Mouse (Mus musculus) liver, embryonic 14 days (tissue): ENCODE data around the gene Slit1. TPM values are rescaled to one million over a fixed set of nuclear protein-coding genes. Genes with fewer than 3 reads are reported as not detected.

ENCODE experiments used
- polyA plus RNA-seq: library from polyadenylated mRNA; depleted of rRNA; stranded (reverse); fragments of >200 nt; gene quantifications from 2 replicates; pipeline ENCODE4 v1.2.3, GENCODE M21; 2012; rRNA removed

Gene Slit1
- polyA plus RNA-seq, result 0.11 and 0.13 TPM in 2 replicates

GRCm38 (mm10) chr19:41743396-41743795, at the start of gene Slit1:
Gene Slit1 (minus strand): TSS chr19:41743665.

DNA sequence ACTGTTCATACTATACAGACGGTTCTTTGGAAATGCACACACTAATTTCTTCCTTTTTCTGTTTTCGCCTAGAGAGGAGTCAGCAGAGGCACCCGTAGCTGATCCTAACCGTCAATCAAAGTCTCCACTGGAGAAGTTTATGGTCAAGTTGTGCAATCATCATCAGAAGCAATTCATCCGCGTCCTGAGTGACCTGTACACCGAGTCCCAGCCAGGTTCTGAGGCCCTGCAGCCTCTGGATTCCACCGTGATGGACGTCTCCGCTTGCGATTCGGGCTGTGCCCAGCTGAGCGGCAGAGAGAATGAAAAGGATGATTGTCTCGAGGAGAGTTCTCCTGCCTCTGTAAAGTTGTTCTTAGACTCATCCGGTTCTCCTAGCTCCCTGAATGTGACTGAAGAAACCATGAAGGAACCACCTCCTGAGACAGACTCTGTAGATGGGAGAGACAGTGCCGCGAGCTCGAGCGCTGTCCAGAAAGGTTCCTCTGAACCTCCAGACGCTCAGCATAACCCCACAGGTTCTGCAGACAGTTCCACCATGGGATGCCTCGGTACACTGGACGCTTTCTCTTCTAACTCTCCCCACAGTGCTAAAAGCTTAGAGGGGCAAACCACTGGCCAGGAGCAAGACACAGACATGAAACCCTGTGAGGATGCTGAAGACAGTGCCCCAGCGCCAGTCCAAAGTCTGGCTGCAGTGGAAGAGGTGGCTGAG, 161.6 kb downstream of the Slit1 start, which contains the start of gene Gm340:
Gene Gm340 (plus strand): TSS at position 665 of the 715 bp plus-strand sequence.

Other genes starting within 250 kb of the Slit1 start
- 1.2 and 1.3 TPM in 2 replicates for gene Gm340, start 161.3 kb downstream of the Slit1 start, polyA plus RNA-seq
- gene Arhgap19, start 58.4 kb upstream of the Slit1 start, polyA plus RNA-seq, result 22.3 and 26.2 TPM in 2 replicates
- gene Frat1, start 86.3 kb upstream of the Slit1 start, polyA plus RNA-seq, result 2.9 TPM in 2 replicates
- gene Frat2, start 104.5 kb upstream of the Slit1 start, polyA plus RNA-seq, result 5.5 and 5.9 TPM in 2 replicates
- gene Rrp12, start 152.5 kb upstream of the Slit1 start, polyA plus RNA-seq, result 6.2 and 6.3 TPM in 2 replicates
- gene Pgam1, start 168.3 kb upstream of the Slit1 start, polyA plus RNA-seq, result 110 and 129 TPM in 2 replicates
- gene Exosc1, start 189.8 kb upstream of the Slit1 start, polyA plus RNA-seq, result 19.7 and 22.6 TPM in 2 replicates
- 21.9 and 26.2 TPM in 2 replicates for gene Zdhhc16, start 189.8 kb upstream of the Slit1 start, polyA plus RNA-seq
- gene Mms19, start 237.5 kb upstream of the Slit1 start, polyA plus RNA-seq, result 15.6 and 16.5 TPM in 2 replicates
- 4.2 and 4.5 TPM in 2 replicates for gene Ubtd1, start 238.1 kb upstream of the Slit1 start, polyA plus RNA-seq